Mouse (Mus musculus): ENCODE data around the gene Rhoj.
"Not testable (repeated sequence)": the region's sequence is repeated elsewhere in the genome, so short reads cannot be mapped to it uniquely, and the experiment has no call there.

The Rhoj gene

DNA sequence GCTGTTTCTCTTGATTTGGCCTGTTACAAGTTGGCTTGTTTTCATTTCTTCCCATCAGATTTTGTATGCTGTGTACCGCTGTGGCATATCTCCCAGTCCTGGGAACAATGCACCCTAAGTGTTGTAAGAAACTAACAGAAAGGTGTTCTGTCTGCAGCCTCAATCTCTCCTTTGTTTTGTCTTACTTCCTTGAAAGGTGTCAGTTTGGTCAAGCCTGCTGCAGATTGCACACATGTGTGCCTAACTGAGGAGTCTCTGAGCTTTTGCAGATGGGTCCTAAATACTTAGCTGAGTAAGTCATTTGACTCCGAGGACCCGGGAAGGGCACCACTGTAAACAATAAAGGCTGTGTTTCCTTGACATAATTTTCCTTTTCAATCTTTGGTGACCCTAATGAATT, 88.5 kb downstream of the Rhoj start:
- DNase-seq, result peak; percentile 27

DNA sequence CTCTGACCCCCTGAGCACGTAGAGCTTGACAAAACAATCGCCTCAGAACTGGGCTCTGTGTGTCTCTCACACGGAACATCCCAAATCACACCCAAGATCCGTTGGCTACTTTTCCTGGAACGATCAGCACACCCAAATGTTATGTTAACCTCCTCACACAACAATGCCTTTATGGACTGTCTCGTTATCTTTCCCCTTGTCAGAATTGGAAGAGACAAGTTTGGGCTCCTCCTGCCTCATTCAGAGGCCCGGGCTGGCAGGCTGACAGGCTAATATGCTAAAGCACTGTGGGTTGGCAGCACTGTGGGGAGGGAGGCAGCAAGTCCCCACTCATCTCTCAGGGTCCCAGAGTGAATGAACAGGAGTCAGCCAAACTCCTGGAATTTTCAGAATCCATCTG, 89.0 kb downstream of the Rhoj start:
- peak; percentile 25 for DNase-seq

DNA sequence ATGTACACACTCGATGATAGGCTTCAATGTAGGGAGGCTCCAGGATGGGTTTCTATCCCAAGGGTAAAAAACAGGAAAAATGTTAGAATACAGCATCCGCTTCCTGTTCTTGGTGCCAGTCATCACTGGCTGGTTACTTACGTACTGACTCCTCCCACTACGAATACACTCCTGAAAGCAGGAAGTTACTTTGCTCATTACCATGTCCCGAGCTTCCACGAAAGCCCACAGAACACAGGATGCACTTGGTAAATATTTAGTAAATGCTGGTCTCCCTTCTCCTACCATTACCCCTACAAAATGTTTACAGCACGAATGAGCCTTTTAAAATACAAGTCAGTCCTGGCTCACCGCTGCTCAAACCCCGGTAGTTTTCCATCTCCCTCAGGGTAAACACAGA, 104.8 kb downstream of the Rhoj start:
- DNase-seq, result no peak

DNA sequence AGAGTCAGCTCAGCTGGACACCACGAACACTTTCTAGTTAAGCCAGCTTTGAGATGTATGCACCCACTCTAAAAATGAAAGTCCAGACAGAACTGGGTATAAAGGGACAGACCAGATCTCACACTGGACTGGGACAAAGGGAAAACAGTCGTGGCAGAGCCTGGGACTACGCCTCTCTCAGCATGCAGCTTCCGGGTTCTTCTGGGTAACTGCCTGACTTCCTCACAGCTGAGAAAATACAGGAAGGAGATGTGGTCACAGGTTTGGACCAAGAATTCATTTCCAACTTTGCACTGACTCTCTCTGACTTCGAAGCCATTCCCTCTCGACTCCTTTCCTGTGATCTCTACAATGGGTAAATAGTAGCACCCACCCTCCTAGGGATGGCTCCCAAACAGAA, 106.9 kb downstream of the Rhoj start:
- DNase-seq, result no peak

DNA sequence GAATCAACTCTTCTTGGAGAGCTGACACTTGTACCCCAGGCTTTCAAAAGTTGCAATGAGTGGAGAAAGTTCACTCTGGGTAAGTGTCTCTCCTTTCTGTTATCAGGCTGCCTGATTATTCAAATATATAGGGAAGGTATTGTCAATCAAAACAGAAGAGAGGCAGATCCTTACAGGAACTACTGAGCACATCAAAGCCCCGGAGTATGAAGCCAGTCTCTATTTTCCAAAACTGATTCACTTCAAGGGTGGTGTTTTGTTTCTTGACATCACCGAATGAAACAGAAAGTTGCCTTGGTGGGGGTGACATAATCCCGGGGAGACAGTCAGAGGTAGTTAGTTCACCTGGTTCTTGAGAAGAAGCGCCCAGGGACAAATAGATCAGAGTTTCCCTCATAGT, 108.6 kb downstream of the Rhoj start, which contains the start of gene Gphb5:
Gene Gphb5, minus strand, starts transcription at position 101 of the 400 bp plus-strand sequence.
- no peak for DNase-seq

DNA sequence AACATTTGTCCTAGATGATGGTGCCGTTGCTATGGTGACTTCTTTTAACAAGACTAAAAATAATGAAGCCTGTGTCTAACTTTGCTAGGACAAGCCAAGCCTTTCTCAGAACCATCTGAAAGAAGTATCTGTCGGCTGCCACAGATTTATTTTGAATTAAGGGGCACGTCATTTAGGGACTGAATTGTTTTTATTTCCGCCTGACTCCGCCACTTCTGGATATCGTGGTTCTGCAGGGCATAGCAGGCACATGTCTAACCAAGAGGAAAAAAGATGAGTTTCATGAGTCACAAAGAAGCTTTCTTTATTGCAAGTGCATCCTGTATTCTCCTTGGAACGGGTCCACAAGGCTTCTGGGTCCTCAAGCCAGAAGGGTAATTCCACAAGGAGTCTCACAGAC, 116.2 kb downstream of the Rhoj start:
- DNase-seq, result no peak

DNA sequence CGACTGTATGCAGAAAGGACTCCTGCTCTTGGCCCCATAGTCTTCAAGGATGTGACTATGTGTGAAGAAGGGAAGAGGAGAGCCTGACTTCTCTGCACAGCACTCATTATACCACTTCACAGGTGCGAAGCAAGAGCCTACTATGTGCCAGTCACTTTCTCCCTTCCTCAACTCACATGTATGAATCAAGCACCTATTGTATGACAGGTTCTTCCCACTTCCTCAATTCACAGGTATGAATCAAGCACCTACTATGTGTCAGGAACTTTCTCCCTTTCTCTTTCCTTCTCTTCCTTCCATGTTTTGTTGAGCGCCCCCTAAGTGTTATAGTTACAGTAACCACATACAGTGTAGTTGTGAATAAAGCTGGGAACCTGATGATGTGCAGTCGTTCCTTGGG, 116.7 kb downstream of the Rhoj start:
- no peak for DNase-seq

DNA sequence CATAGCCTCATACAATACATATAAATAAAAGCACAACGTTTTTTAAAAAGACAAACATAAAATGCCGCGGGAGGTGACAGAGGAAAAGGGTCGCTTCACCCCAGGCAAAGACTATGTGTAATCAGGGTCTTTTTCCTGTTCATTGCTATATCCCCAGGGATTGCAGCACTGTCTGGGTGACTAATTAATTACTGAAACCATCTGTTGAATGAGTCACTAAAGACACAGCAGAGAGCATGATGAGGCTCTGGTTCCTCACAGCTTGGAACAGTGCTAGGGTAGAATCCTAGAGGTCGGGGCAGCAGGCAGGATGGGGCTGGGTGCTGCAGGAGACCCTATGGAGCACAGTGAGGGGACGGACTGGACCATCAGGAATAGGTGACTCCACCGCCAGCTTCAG, 117.8 kb downstream of the Rhoj start:
- no peak for DNase-seq

DNA sequence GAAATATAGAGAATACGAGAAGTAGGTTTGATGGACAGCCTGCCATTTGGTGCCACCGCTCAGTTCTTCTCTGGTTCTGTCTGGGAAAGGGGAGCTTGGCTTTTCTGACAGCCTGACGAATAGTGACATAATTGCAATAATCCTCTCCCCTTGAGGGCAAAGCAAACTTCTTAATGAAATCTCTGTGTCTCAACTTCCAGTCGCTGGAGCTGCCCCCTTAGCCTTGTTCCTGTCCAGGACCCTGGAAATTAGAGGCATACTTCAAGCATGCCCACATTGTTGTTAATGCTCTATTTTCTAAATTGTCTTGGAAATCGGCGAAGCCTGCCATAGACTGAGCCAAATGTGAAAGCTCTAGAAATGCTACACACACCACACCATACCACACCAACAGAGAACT, 120.6 kb downstream of the Rhoj start:
- no peak for DNase-seq

DNA sequence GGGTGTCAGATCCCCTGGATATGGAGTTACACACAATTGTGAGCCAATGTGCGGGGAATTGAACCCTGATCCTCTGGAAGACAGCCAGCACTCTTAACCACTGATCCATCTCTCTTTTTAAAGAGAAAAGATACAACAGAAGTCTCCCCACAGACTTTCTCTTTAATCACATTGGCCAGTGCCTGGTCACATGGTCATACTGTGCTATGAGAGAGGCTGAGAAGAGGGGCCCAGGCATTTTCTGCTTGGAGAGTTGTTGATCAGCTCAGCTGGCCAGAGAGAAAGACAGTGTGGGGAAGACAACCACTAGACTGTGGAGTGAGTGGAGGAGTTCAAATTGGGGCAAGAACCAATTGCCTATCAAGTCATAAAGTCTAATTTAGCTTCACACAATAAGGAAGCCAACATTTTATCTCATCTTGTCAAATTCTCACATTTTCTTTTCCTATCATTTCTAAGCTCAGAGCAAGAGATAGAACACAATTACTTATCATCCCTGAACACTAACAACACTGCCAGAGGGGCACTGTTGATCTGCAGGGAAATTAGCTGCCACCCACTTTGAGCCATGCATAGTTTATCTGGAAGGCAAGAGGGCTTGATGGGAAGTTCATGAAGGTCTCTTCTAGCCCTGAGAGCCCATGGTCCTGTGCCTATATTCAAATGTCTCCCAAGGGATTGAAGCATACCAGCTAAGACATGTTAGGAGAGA, 121.7 kb downstream of the Rhoj start:
- no peak for DNase-seq

DNA sequence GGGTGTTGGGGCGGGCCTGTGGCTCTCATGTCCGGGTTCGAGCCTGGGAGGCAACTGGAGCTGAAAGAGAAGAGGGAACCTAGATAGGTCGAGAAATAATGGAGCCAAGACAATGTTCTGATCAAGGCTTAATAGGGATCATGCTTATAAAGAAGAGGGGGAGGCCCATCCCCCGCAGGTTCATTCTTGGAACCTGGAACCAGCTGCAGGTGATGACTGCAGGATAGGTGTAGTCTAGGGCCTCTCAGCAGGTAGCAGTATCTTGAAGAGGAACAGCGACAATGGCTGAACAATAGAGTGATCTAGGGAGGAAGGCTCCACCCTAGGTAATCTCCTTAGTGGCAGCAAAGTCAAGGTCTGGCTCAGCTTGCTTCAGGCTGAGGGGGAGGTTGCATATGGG, 124.3 kb downstream of the Rhoj start:
- not testable (repeated sequence) for DNase-seq

DNA sequence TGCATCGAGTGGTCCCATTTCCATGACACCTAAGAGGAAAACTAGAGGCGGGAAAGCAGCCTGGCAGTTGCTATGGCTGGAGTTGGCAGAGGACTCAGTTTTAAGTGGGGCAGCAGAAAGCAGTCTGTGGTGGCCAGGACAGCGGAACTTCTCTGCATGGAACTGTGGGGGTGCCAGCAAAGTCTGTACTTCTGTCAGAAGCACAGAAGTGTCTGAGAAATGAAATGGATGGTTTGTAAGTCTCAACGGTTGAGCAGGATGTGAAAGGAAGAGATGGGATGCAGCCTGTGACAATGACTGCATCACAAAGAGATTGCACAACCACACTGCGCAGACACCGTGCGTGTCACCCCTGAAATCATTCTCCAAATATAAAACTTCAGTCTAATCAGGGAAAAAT, 138.1 kb downstream of the Rhoj start:
- no peak for DNase-seq

DNA sequence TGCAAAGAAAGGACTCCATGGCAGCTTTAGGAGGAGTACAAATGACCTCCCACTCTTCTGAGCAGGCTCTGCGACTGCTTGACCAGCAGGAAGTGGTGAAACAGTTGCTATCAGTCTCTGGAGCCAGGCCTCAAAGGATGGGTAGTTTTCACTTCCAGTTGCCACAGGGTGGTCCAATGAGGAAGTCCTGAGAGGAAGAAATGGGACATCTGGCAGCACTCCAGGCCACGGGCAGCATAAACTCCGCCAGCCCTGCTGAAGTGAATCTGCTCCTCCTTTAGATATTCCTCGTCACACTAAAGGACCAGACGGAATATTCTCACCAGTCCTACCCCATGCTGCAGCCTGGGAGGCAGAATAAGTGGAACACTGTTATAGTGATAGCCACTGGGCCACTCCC, 140.8 kb downstream of the Rhoj start:
- DNase-seq, result no peak

DNA sequence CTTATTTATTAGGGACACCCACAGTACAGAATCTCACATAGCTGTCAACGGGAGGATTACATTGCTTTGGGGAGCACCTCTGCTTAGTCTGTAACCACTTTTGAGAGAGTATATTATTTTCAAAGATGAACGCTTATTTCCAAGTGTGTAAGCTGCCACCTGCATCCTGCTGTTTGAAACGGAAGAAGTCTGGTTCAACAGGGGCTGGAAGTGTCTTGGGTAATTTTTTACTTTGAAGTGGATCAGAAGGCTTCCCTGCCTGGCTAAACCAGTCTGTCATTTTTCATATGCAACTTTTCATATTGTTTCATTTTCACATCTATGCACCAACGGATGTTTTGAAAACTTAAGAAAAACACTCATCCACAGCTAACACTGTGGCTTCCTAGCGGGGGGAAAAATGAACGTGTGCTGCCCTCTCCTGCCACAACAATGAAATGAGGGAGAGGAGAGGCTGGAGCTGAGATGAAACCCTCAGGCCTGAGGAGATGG, 141.4 kb downstream of the Rhoj start:
- no peak for DNase-seq

DNA sequence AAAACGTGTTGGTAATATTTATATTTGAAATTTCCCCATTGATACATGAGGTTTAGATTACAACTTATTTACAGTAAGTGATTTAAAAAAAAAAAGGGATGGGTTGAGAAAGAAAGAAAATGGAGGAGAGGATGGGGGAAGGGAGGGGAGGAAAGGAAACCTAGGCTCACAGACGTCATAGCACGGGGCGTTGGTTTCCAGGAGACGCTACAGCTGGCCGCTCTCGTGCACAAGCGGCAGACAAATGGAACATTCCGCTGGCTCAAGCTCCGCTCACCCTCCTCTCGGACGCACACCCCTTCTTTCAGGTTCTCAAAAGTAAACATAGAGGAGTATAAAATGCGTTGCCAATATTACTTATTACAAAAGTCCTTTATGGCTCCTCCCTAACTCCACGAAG, 141.9 kb downstream of the Rhoj start:
- DNase-seq, result no peak

DNA sequence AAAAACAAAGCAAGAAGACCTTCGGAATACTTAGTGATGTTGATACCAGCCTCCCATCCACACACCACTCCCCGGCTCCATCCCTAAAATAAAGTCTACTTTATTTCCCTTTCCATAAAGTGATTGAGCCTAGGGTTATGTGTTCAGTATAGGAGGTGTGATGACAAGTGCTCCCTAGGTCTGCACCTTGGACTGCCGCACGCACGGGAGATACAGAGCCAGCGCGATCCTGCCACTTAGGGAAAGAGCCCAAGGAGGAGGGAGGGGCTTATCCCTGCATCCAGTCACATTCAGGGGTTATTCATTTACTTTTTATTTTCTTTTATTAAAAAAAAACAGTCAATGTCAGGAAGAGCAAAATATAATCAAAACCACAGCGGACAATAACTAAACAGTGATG, 142.5 kb downstream of the Rhoj start:
- no peak for DNase-seq

Measured in embryo, embryonic 11 days (tissue).